Mouse (Mus musculus) kidney, adult 2 months (tissue): ENCODE measurements around the gene Sstr3.

ENCODE experiments used
- CTCF ChIP-seq: fragments of 200-500 bp; conservative IDR thresholded peaks from 2 replicates; pipeline ENCODE4 v1.5.1; 2011; ENCODE audit warnings: low read depth, mild to moderate bottlenecking, control low read depth, low read length, moderate library complexity, mixed read lengths; ENCODE audit not compliant: insufficient read depth, insufficient read length
- POLR2A ChIP-seq: fragments of 200-500 bp; IDR thresholded peaks from one replicate; pipeline ENCODE4 v1.6.1; 2011; ENCODE audit warnings: low read depth, low read length, control low read depth

DNA sequence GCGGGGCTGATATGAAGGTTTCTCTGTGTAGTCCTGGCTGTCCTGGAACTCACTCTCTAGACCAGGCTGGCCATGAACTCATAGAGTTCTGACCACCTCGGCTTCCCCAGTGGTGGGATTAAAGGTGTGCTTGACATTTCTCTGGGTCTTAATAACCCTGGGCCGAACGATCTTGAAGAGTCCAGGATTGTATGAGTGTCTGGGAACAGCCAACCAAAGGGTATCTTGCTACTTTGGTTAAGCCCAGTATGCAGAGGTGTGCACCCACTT lies 13.1 kb downstream of the Sstr3 start:
- TF ChIP-seq POLR2A (no peak), CTCF (no peak)
